Mouse (Mus musculus) lung, postnatal 0 days (tissue): ENCODE data around the gene Bax.

ENCODE experiments used
- CTCF ChIP-seq: IDR thresholded peaks from 2 replicates; pipeline ENCODE4 v1.5.1; 2016; ENCODE audit warnings: antibody characterized with exemption, mild to moderate bottlenecking
- EP300 ChIP-seq: IDR thresholded peaks from 2 replicates; pipeline ENCODE4 v1.6.1; 2016; ENCODE audit warnings: antibody characterized with exemption, mild to moderate bottlenecking, control low read depth

DNA sequence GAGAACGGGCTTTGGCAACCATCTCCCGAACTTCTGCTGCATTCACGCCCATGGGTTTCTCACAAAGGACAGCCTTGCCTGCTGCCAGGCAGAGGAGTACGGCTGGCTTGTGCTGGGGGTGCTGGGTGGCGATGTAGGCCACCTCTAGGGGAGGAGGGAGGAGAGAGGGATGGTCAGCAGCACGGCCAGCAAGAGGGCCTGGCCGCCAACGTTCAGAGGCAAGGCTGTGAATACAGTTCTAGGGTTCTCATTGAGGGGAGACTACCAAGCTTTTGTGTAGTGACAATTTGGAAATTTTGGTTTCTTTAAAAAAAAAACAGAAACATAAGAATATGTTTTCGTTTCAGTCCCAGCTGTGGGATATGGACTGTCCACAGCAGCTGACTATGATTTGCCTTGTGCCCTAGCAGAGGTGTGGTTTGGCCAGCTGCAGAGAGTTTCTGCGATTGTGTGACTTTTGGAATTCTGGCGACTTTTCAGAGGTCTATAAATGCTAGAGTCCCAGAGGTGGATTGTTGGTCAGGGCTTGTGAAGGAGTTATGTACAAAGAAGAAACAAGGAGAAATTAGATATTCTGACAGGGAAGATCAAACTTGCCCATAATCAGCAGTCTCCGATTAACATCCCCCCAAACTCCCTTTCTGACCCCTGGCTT is 20.2 kb upstream of the Bax start, which contains the start of gene Gm45808:
- TF ChIP-seq CTCF (no peak), EP300 (no peak)
